Mouse (Mus musculus) left cerebral cortex, adult 8-10 months (tissue): ENCODE data around the gene Lypla2. TPM values are rescaled to one million over a fixed set of nuclear protein-coding genes. Genes with fewer than 3 reads are reported as not detected.

ENCODE experiments used
- DNase-seq, 2 experiments: peaks; one replicate each; pipeline ENCODE4 v3.0.0; 2022; ENCODE audit warnings: low spot score in 2 of 2
- total RNA-seq, 4 experiments: library from RNA; stranded (reverse); gene quantifications; 2 replicates each; pipeline ENCODE4 v1.2.4; 2022

Lypla2 gene
- total RNA-seq, 4 experiments from 2014 or later = 77.5 to 92.7 (median 82.3) TPM

DNA sequence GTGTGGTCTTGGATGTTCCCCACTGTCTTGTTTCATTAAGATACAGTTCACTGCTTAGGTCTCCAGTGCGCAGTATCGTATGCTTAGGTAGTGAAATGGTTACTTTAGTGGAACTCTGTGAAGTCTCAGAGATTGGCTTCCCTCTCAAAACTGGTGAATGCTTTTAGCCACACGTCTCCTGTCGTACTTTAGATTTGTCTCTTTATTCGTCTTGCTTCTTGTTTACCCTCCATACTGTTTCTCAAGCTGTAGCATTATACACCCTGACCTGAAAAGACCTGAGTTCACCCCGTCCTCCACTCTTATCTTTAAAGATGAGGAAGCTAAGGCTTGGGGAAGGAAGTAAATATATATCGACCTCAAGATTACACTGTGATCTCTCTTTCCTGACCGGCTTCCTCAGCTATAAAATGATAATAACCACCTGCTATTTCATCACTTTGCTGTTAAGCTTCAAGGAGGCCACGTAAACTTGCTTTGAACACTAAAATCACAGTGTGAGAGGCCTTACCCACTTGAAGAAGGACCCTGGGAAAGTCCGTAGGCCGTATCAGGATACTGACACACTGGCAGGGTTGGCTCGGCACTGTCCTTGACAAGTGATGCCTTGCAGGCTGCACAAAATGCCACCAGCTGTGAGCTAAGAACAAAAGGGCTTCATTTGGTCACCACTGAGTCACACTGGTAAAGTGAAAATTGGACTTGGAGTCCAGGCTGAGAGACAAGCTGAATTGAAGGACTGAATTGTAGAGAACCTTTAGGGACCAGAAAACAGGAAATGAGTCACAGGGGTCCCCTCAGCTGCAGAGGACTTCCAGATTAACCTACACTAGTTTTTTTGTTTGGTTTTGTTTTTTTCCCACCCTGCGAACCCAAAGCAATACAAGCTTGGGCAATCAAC lies 735 bp upstream of the Lypla2 start:
- DNase-seq = no peak

DNA sequence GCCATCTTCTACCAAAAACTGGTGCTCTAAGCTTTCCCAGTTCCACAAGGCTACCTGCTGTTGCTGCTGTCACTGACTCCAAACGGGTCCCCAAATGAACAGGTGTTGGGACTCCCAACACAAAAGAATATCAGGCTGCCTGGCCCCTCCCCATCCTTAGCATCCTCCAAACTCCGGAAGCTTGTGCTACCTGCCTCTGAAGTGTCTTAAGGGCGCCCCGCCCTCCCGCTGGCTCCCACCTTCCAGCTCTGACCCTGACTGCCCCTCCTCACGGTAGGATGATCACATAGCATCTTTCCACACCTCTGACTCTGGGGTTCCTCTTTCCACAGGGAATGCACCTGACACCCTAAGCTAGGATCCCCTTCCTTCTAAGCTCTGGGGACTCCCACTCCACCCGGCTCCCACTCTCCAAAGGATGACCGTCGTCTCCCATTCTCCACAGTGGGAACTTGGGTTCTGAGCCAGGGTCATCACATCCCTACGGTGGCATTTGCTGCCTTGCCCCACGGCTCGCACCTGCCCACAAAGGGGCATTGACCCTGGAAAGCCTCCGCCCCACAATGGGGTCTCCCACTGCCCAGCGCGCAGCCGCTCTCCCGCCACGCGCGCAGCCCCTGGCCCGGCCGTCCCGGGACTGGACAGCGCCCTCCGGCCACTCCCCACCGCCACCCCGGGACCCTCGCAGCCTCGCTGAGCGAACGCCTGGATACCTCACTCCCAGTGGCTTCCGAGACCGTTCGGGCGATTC lies 446 bp downstream of the Lypla2 start:
- DNase-seq = no peak

DNA sequence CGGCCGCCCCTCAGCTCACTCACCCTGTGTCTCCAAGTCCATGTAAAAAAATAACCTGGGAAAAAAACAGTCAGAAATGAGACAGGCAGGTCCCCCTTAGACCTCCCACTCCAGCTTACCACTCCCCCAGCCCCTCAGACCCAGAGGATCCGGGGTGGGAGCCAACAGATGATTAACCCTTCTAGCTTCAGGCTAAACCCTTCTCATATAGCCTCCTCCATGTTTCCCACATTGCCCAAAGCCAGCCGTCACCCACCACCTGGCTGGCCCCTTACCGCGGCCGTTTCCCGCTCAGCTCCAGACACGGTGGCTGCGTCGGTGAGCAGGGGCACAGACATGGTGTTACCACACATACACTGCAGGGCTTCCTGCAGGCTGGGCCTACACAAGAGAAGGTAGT lies 1.8 kb downstream of the Lypla2 start:
- no peak for DNase-seq

DNA sequence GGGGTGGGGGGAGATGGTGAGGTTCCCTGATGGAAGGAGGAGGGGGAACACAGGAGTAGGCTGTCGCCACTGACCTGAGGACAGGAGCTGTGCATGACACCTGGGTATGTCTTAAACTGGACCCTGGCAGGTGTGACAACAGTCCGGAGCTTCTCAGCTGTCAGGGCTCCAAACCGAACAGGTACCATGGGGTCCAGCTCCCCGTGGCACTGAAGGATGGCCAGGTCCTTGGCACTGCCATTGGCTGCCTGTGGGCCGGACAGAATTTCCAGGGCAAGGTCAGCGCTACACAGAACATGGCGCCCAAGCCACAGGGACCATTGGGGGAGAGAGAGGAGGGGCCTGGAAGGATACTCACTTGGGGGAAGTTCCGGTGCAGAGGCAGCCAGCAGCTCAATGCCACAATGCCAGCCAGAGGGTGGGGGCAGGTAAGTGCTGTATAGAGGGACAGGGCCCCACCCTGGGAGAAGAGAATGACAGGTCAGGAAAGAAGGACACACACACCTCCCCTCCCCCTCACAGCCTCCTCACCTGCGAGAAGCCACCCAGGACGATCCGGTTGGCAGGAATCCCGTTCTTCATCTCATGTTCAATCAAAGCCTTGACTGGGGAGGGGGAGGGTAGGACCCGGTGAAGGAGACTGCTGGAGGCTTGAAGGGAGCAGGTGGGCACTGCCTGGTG lies 3.2 kb downstream of the Lypla2 start:
- DNase-seq = no peak

DNA sequence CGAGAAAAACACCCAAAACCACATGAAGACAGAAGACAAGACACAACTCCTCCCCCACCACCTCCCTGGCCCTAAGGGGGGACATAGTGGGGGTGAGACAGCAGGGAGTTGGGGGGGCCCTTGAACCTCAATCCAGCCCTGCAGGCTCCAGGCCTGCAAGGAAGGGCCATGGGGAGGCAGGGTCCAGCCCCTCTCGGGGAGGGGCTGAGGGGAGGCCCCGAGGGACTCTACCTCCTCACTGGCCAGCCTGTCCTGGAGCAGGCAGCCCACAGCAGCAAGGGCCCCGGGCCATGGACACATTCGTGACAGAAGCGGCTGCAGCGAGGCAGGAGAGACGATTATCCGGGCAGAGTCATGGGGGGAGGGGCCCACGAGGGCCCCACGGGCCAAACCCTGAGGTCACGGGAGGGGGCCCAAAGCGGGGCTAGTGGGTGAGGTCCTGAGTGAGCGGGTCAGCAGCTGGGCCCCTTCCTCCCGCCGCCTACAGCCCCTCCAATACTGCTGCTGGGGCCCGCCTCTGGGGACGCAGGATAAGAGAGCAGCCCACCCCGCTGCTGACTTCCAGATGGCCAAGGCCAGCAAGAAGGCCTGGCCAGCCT lies 4.1 kb downstream of the Lypla2 start:
- DNase-seq = no peak

DNA sequence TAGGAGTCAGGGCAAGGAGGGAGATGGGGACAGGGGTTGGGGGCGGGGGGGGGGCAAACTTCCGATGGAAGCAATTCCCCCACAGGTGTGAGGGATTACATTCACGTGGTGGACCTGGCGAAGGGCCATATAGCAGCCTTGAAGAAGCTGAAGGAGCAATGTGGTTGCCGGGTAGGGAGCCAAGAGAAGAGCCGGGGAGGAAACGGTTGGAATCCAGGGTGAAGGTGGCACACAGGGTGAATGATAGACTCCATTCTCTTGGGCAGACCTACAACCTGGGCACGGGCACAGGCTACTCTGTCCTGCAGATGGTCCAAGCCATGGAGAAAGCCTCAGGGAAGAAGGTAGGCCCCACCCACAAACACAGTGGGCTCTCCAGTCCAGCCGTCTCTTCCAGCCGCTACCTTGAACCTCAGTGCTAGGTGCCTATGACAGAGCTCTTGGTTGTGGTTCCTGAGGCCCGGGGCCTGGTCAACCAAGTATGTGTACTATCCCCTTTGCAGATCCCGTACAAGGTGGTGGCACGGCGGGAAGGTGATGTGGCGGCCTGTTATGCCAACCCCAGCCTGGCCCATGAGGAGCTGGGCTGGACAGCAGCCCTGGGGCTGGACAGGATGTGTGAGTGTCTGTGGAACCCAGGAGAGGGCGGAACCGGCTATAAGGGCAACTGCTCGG lies 5.2 kb downstream of the Lypla2 start:
- no peak for DNase-seq

DNA sequence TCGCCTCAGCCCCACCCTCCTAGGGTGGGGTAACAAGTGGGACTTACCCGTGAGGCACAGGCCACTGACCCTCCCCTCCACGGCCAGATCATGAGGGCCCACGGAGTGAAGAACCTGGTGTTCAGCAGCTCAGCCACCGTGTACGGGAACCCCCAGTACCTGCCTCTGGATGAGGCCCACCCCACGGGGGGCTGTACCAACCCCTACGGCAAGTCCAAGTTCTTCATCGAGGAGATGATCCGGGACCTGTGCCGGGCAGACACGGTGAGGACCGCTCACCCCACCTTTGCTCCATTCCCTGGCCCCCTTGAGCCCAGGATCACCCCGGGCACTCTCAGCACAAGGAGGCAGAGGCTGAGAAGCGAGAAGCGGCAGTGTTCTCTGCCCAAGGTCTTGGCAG lies 6.1 kb downstream of the Lypla2 start:
- no peak for DNase-seq

DNA sequence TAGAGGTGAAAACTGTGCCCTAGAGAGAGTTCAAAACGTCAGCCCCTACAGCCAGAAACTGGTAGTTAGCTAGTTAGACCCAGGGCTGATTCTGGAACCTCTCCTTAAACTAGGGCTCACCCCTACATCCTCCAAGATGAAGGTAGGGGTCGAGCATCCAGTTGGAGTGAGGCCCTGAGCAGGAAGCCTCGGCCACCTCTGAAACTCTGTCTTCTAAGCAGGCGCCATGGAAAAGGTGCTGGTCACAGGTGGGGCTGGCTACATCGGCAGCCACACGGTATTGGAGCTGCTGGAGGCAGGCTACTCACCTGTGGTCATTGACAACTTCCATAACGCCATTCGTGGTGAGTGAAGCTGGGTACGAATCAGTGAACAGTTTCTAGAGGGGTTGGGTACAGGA lies 7.3 kb downstream of the Lypla2 start:
- no peak for DNase-seq

DNA sequence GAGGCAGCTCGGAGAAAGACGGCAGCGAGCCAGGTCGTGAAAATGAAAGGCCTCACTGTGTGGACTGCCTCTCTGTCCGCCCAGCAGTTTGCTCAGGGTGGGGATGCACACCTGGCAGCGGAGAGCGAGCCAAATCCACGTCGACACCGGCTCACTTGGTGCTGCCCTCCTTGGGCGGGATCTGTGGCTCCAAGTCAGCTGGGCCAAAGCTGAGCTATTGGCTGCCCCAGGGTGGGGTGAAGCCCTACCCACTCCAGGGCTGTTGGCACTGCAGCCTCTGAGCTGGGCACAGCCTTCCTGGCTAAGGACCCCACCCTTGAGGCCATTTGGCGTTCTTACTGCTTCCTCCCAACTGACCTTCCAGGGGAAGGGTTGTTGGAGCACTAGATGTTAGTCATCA lies 8.0 kb downstream of the Lypla2 start:
- peak in 1 of 2 experiments; percentile 64 for DNase-seq

DNA sequence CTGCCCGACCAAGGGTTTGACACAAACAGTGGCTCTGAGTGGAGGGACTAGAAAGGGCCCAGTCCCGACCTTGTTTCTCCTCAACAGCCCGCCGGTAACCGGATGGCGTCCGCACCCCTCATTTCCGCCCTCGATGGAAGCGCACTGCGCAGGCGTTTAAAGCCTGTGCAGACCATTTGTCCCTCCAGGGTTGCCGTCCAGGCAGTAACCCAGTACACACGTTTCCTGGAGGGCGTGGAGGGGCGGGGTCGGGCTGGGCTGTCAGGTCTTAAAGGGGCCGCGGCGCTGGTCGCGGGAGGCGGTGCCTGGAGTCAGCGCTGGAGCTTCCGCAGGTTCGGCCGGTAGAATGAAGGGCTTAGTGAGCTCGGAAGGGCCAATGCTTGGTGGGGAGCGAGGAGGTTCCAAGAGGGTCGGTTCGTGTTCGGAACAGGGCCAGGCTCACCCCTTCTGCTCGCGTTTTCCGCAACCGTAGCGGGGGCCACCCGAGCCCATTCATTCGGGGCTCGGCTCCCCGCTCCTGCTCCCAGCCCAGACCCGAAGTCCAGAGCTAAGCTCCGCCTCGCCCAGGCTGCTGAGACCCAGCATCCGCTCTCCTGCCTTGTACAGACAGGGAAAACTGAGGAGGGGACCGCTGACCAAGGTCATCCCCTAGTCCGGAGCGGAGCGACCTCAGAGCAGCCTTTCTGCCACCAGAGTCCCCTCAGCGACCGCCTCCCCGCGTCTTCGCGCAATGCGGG lies 8.8 kb downstream of the Lypla2 start, which contains the start of gene Gale:
Gene Gale (plus strand): TSS at position 271 of the 737 bp plus-strand sequence.
- peak; percentile 89 to 95 for DNase-seq

DNA sequence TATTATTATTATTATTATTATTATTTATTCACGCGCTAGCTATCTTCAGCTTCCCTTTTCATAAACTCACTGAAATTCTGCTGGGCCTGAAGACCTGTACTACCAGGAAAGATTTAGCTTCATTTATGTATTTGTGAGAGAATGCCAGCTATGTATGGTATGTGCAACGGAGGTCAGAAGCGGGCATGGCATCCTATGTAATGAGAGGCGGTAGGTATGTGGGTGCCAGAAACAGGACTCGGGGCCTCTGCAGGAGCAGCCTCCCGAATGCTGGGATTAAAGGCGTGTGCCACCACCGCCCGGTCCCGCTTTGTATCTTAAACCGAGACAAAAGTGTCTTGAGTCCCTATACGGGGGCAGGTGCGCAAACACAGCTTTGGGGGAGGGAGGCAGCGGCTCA lies 9.5 kb downstream of the Lypla2 start:
- no peak for DNase-seq

DNA sequence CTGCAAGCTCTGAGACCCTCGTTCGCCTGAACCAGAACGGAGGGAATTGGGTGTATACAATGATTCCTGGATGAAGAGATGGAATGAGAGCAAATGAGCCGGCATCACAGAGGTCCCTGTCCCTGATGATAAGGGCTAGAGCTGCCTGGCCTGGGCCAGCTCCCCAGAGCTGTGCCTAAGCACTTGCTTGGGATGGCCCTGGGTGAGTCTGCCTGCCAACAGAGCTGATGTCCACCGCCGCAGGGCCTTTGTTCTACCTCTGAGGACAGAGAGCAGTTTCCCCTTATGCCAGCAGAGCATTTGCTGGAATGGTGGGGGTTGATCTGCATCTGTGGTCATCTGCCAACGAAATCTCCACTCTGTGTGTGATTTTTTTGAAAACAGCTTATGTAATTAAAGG lies 10.2 kb downstream of the Lypla2 start:
- no peak for DNase-seq

DNA sequence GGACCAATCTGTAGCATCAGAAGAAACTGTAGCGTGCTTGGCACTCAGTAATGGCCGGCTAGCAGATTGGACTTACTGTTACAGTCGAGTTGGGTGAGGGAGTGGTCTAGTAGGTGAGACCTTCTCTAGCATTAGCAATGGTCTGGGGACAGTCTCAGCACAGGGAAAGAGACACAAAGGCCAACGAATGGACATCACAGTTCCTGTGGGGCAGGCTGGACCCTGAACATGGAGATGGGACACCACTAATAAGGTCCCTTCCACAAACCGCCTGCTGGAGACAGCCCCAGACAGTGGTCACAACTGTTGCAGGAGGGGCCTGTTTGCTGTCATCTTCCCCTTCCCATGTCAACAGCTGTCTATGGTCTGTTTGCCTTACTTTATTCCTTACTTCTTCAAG lies 10.7 kb downstream of the Lypla2 start:
- DNase-seq = no peak

DNA sequence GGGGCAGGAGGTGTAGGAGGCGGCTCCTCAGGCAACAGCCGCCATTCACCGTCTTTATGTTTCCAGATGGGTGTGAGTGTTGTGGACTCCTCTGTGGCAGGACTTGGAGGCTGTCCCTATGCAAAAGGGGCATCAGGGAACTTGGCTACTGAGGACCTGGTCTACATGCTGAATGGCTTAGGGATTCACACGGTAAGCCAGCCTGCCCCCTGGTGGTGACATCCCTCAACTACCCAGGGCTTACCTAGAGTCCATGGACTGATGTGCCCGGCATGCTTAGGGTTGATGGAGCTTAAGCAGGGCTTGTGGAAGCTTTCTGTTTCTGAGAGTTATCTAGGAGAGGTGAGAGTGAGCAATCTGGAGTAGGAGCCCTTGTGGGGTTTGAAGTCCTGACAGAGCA lies 11.7 kb downstream of the Lypla2 start:
- peak in 1 of 2 experiments; percentile 72 for DNase-seq

DNA sequence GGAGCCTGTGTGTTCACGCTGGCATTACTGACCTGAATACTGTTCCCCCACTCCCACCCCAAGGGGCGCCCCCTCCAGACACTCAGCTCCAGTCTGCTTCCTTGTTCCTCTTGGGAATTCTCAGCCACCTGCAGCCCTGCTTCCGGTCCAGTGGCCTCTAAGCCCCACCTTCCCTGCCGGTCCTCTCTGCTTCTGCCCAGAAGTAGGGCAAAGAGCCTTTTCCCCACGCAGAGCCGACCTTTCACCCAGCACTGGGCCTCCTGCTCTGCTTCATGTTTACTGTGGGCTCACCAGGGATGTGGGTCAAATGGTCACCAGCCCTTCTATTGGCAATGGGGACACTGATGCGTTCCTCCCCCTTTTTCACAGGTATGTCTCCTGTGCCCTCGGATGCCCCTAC lies 14.1 kb downstream of the Lypla2 start:
- DNase-seq = no peak

DNA sequence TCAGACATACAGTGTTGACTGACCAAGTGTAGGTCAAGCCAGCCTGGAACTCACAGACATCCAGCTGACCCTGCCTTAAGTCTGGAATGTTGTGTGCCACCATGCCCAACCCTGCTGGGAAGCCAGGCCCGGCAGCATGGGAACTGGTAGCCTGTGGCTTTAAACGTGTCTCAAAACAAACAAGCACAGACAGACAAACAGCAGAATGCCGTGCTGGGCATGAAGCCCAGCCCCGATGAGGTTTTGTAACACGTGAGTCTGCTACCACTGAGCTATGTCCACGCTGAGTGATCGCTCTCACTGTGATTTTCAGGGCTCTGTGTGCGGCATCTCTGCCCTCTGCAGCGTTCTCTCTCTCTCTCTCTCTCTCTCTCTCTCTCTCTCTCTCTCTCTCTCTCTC lies 16.5 kb downstream of the Lypla2 start:
- DNase-seq = no peak

DNA sequence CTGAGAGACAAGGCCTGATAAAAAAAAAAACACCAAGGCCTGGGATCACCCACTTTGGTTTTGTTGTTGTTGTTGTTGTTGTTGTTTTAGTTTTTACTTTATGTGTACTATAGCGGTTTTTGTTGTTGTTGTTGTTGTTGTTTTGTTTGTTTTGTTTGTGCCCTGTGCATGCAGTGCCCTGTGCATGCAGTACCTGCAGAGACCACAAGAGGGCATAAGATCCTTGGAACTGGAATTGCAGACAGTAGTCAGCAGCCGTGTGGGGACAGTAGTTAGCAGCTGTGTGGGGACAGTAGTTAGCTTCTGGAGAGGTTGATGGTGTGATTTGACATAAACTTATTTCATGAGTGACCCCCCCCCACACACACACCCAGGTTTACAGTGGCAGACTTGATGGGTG lies 18.2 kb downstream of the Lypla2 start:
- no peak for DNase-seq

DNA sequence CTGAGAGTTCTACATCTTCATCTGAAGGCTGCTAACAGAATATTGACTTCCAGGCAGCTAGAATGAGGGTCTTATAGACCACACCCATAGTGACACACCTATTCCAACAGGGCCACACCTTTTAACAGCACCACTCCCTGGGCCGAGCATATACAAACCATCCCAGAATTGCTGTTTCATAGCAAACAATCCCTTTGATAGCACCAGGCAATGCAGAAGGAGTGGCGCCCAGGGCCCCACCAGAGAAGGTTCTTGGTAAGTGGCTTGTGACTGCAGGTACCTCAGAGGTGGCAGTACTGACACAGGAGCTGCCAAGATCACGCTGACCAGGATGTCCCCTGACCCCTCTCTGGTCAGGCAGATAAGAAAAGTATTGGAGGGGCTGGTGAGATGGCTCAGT lies 19.2 kb downstream of the Lypla2 start:
- no peak for DNase-seq

DNA sequence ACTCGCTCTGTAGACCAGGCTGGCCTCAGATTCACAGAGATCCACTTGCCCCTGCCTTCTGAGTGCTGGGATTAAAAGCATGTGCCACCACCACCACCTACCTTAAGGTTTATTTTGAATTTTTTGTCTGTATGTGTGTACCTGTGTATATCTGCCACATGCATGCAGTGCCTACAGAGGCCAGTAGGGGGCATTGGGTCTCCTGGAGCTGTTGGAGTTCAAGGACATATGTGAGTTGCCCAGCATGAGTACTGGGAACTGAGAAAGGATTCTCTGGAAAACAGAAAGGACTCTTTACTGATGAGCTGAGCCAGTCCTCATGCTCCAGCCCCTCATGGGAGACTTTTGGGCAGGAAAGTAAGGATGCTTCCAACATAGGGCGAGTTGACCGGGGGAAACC lies 20.9 kb downstream of the Lypla2 start:
- no peak for DNase-seq

DNA sequence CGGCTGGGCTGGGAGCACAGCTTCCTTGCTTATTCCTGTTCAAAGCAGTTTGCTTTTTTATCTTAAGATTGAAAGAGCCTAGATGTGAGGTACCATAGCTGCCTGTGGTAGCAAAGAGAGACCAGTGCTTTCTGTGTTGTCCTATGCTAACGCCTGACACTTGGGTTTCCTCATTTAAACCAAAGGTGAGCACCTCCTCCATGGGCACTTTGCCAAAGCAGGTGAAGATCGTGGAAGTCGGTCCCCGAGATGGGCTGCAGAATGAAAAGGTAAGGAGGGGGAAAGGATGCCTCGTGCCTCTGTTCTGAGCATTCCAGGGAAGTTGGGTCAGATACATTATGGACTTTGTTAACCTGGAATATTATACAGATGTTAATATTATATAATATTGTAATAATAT lies 22.1 kb downstream of the Lypla2 start:
- DNase-seq = no peak
